Mouse (Mus musculus) ES-CJ7 (cell line): ENCODE measurements around the gene Slc22a23.

Experiments
- DNase-seq: peaks from one replicate; pipeline ENCODE4 v3.0.0; 2011; ENCODE audit warnings: low read depth, low spot score

Slc22a23 gene

DNA sequence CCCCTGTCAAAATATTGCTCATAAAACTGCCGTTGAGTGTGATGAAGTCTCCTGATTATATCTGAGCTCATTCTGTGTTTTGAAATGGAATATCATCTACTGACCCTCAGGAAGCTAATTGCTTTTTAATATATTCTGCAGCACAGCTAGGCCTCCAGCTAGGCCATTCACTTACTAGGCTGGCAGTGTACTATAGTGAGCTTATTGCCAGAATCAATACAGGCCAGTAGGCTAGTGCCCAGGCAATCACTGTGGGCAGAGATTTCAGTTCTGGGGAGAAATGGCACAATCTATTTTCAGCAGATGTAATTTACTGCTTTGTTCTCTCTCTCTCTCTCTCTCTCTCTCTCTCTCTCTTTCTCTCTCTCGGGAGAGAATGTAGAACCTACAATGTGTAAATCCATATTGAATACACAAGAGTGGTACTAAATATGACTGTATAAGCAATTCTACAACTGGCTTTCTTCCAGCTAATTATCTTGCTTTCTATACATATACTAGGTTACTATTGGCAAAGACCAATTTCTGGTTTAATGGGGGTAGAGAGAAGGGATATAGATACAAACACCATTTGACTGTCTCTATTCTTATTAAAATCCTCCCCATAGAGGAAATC lies 75.5 kb downstream of the Slc22a23 start:
- DNase-seq: no peak

DNA sequence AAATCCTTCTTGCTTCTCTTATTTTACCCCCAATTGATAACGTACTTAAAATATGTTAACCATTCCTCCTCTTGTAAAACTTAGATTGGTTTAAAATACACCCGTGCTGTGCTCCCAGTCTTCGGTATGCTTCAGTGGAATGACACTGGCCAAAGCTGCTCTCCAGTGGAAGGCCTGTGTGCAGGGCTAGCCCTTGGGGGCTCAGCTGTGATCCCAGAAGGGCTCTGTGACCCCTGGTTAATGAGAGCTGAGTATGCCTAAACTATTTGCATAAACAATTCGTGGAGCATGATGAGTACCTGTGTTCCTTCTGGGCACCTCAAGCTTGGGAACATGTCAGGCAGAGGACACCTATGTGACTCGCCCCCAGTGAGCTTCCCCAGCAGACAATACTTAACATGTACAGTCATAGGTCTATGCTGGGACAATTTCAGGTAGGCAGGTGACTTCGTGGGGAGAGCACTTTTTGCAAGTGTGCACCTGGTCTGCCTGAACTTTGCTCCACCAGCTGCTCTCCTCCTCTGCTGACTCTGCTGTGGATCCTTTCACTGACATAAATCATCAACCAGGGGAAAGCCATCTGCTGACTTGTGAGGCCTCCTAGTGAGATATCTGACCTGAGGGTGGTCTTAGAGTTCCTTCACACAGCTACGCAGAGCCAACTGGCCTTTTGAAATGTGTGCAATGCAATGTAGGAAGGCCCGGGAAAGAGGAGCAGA lies 77.9 kb downstream of the Slc22a23 start:
- DNase-seq: no peak

DNA sequence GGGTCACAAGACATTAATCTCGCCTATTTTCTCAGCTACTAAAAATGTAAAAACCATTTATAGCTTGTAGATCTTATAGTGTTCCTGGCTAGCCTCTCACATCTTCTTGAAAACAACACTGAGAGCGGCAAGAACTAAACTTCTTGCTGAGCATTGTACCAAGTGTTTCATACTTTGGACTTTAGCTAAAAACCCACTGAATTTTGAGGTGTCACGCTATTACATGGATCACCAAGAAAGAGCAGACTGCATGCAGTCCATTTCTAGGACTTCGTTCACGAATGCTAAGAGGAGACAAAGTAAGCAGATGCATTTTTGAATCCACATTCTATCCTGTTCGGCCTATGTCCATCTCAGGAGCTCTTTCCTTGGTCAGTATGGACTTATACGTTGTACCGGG lies 78.9 kb downstream of the Slc22a23 start:
- DNase-seq: no peak

DNA sequence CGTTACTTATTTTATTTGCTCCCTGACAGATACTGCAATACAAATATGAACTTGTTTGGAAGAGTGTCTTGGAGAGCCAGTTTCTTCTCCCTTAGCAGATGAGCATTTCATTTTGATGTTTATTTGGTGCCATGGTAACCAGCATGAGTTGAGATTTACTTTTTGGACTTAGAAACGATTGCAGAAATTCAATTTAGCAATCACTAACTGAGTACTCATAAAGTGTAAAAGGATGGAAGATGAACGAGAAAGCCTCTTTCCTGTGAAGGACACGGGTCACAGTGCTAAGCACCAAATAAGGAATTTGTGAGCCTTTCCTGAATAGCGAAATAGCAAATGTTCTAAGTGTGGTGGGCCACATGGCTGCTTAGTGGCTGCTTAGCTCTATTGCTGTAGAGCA lies 79.4 kb downstream of the Slc22a23 start:
- DNase-seq: no peak

DNA sequence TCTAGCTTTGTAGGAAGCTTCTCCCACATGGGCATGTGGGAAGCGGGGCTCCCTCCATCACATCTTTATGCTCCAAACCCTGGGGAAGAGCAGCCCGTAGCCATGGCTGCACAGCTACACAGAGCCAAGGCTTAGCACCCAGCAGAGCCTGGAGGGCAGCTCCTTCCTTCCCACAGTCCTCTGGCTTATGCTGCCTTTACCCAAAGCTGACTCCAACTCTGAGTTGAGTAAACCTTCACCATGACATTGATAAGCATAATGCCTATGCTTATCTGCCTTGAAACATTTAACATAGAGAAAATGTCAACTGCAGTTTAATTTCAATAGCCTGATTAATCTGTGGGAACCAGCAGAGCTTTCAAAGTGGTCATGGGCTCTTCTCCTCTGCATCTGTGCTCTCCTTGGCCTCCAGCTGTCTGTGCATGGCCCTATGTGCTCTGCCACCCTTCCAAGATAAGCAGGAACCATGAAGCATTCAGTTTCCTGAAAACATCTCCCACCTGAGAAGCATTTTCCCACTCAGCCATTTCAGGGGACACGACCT lies 79.9 kb downstream of the Slc22a23 start:
- DNase-seq: no peak

DNA sequence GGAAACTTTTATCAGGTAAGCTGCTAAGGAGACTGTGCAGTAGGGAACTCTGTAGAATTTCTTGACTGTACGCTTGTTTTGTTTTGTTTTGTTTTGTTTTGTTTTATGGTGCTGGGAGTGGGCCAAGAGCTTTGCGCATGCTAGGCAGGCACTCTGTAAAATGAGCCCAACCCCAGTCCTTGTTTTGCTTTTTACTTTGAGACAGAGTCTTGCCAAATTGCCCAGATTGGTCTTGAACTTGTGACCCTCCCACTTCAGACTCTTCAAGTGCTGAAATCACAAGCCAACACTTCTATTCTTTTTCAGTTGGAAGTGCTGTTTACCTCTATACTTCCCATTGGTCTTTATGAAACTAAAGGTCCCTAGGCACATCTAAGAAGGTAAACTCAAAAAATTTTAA lies 80.5 kb downstream of the Slc22a23 start:
- no peak for DNase-seq

DNA sequence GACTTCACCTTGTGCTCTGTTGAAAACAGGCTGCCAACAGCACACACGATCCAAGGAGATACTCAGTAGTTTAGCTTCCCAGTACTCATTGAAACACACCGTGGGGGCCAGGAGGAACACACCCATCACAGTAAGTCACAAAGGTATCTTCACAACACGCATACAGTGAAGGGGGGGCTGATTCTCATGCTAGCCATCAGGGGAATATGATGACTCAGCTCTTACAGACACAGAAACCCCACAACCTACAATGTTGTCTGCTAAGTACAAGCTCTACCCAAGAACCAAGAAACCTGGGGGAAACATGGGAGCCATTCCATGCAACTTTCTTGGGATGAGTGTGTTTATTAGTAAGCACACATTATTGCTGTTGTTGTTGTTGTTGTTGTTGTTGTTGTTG lies 86.2 kb downstream of the Slc22a23 start:
- no peak for DNase-seq

DNA sequence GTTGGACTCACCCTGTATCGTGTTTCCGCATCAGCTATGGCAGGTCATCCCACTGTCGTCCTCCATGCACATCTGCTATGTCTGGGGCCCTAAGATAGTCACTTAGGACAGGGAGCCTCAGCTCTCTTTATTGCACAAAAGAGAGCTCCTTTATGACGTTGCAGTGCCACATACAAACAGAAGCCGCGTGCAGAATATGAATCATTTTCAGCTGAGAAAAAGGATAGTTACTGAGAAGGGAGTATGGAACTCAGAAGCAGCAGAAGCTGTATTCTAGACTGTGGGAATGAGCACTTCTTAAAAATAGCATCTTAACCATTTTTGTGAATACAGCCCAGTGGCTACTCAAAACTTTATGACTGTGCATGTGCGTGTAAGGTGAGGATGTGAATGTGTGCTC lies 87.8 kb downstream of the Slc22a23 start:
- DNase-seq: no peak

DNA sequence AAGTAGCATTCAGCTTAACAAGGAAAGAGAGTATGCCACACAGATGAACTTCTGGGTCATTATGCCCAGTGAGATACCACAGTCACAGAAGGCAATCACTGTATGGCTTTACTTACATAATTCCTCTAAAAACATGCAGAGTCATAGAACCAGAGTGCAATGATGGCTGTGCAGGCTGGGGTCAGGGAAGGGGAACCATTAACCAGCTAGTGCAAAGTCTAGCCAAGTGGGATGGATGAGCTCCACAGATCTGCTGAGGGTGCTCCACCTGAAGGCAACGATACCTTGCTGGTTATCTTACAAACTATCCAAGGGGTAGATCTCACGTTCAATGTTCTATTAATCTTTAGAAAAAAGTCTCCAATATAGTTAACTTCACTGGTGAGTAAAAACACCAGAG lies 88.3 kb downstream of the Slc22a23 start:
- DNase-seq: no peak

DNA sequence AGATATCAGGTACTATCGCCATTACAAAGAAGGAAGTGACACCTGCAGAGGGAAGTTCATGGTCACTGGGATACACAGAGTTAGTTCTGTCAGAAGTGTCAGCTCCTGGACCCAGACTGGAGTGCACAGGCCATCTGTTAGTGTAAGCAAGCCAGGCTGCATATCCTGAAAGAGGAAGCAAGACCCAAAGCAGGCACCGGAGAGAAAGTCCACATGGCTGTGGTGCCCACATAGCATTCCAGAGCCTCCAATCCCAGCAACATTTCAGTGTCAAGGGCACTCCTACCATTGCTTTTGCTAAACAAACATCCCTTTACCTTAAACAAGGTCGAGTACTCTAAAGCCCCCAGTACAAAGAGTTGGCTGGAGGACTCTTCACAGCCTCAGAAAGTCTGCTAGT lies 89.7 kb downstream of the Slc22a23 start:
- DNase-seq: no peak

DNA sequence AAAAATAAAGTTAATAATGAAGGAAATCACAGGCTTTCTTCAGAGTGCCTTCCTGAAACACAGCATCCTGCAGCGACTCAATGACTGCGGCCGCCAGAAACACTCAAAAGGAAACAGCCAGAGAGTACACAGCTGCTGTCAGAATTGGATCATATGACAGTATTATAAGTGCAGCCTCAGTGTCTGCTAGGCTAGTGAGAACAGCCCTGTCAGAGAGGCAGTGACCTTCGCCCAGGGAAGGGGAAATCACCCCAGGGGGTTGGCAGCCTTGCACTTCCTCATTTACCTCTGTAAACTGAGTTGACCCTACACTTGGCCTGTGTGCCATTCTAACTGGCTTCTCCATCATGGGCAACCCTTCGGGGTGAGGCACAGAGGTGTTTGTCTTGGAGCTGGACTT lies 90.3 kb downstream of the Slc22a23 start:
- DNase-seq: no peak

DNA sequence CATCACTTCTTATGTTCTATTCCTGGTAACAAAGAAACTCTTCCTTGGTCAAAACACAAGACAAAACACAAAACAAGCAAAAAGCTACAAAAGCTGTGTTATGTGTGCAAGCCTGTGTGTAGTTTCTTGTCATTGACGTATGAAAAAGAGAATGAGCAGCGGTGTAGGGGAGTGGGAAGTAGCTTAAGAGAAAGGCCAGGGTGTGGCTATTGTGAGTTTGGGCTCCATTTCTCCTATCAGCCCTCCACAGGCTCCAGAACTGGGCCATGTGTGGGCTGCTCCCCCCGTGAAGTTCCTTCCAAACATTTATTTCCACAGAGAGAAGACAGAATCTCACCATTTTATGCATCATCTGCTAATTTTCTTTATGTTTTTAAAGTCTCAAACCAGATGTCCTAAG lies 91.2 kb downstream of the Slc22a23 start:
- no peak for DNase-seq

DNA sequence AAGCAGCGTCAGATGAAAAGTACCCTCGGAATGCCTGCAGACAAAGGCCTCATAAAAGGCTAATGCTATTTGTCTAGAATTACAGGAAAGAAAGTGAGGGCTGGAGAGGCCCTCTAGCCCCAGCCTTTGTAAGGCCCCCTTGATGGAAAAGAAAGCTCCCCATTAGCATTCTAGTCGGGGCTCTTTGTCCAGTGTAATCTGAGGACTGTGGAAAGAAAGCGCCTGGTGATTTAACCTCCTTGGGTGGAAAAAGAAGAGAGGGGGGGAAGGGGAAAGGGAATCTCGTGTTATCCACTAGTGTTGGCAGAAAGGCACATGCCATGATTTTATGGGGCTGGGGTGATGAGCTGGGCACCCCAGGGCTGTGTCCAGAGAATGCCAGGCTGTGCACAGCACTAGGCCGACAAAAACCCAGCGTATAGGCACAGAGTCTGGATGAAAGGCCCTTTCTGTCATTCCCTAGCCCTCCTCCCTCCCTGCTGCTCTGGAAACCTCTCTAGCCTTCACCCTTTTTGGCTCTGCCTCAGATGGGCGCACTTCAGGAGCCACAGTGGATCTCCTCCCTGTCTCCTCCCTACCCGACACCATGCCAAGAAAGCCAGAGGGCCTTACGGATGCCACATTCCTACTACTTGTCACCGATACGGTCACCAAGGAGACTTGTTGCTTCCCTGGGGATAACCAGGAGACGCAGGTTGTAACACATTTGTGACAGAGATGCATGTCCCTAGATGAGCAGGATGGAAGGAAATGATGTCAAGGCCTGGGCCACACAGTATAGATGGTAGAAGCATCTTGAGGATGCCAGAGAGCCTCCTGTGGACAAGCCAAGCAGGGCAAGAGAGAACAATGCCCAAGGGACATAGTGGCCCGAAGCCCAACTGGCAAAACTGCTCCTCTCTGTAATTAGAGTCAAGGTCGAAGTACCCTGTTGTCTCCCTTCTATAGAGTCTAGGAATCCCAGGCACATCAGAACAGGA lies 95.8 kb downstream of the Slc22a23 start:
- DNase-seq: peak; percentile 63

DNA sequence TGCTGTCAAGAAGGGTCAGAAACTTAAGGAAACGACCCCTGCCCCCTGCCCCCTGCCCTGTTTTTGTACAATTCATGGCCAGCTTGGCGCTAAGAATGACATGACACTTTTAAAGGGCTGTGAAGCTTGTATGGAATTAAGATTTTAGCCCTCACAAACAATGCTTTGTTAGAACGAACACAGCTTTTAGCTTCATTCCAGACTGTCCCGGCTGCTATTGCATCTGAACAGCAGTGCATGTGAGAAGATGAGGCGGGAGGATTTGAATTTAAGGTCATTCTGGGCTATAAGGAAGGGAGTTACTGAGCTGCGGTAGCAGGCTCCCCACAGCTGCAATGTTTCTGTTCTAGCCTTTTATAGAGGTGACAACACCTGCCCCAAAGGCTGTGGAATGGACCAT lies 96.9 kb downstream of the Slc22a23 start:
- DNase-seq: no peak

DNA sequence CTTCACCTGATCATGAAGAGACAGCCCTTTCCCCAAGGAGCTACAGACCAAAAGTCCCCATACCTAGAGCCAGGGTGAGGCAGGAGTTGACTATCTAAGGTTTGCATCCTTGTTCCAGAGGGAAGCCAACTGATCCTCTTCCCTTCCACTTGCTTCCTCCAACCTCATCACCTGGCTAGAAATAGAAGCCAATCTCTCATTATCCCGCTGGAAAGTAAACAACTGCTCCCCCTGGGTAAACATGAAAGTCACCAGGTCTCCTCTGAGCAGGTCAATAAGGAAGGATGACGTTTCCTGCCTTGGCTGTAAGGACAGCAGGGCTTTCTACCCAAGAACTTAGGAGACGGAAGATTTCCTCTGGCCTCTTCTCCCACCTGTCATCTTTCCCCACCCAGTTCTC lies 98.2 kb downstream of the Slc22a23 start:
- no peak for DNase-seq

DNA sequence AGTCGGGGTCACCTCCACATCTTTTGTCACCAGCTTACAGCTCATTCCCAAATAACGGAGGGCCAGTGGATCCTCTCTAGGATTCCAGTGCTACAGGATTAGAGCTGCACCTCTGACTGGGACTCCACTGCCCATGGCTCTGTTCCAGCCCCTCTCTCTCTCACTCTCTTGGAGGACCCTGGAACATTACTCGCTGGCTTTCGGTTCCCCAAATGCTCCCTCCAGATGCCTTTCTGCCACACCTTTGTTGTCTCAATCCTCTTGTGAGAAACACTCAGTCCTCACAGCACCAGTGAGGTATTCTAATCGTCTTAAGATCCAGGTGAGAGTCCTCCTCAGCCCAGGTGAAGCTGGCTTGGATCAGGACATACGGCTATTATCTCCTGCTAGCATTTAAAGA lies 99.8 kb downstream of the Slc22a23 start:
- DNase-seq: no peak

DNA sequence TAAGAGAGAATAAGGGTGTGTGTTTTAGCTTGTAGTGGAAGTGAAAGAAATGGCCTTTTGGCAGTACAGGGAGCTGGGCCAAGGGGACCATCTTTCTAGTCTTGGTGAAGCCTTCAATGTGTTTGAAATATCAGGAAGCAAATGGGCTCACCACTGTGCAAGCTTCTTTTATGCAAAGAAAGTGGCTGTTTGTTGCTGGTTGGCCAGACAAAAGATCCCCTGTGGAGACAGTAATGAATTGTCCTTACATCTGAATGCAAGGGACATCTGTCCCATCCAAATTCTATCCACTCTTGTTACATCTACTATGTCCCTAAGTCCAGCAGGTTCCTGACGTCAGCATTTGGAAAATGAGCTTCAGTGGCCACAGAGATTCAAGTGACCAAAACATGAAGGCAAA lies 100.8 kb downstream of the Slc22a23 start:
- peak; percentile 79 for DNase-seq

DNA sequence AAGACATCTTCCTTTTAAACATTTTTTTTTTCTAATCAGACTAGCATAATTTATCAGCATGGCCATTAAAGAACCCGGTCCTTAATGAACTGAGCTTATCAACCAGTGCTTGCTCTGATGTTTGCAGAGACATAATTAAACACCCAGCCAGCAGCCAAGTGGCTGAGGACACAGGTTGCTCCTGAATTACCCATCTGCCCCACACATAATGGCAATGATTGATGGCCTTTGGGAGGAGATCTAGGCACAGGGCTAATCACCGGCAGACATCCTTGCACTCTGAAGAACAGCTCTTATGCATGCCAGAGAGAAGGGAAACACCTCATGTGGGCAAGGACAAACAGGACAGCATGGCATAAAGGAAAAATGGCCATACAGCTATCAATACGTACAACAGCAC lies 102.8 kb downstream of the Slc22a23 start:
- DNase-seq: no peak

DNA sequence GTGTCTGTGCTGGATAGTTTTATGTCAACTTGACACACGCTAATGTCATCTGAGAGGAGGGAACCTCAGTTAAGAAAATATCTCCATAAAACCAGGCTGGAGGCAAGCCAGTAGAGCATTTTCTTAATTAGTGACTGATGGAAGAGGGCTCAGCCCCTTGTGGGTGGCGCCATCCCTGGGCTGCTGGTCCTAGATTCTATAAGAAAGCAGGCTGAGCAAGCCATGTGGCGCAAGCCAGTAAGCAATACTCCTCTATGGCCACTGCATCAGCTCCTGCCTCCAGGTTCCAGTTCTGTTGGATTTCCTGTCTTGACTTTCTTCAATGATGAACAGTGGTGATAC lies 104.9 kb downstream of the Slc22a23 start:
- DNase-seq: no peak

DNA sequence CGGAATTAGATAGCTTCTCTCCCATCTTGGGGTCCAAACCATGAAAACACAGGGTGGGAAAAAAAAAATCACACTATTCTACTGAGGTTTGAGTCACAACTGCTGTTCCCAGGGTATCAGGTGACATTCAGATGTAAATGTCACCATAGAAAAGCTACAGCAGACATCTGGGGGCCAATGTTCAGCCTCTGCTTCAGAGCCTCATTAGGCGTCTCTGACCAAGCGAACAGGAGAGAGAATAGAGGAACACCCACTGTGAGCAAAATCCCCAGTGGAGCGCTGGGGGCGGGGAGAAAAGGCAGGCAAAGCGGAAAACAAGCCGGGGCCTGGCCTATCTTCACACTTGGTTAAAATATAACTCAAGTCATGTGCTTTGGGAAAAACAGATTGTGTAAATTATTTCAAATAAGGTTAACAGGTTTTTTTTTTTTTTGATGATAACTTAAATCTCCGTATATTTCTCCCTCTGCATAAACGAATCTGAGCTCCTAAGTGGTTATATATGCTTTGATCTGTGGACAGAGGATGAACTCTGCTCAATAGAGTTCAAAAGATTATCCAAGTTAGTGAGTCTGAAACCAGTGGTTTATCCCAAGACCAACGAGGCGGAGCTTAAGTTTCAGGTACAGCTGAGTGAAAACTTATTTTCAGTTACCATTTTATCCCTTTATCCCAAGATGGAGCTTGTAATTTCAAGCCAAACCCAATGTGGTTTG lies 105.5 kb downstream of the Slc22a23 start:
- DNase-seq: peak; percentile 76

DNA sequence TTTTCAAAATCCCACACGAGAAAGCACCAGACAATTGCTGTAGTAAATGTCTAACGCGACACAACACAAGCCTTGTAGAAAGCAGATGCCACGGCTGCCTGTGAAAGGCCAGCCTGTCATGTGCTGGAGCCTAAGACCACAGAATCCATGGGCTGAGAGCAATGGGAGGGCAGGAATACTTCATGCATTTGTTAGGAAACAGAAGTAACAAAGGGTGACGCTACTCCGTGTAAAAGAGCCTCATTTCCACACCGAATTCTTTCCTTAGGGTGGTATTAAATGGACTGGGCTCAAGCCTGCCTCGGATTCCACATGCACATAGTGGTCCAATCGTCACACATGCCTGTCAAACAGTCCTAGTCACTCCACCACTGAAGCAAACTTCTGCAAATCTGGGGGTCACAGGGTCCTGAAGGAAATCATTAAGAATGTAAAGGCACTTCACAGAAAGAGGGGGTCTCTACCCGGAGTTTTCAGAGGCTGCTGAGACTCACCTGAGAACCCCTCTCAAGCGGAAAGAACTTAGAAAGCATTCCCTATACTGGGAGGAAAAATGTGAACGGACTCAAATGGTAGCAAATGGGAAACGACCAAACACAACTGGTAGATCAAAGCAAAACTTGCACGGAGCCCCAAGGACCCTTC lies 106.2 kb downstream of the Slc22a23 start:
- peak; percentile 27 for DNase-seq
